Mouse (Mus musculus) neural tube, embryonic 13.5 days (tissue): ENCODE results near the gene Casc1. TPM values are rescaled to one million over a fixed set of nuclear protein-coding genes. Genes with fewer than 3 reads are reported as not detected.
A peak's percentile ranks its signal among the peaks of the same experiment; 100 is the strongest.

ENCODE experiments used
- ATAC-seq: fragments of 200-750 bp; cut with Nextera tagmentation; 2 replicates; pipeline ENCODE4 v1.8.0; 2017; ENCODE audit warnings: low read depth, mild to moderate bottlenecking, moderate TSS enrichment, moderate library complexity
- H3K27ac ChIP-seq: fragments of 300-500 bp; sonication (generic); replicated peaks from 2 replicates; pipeline ENCODE4 v1.5.1; 2015; ENCODE audit warnings: moderate library complexity, mild to moderate bottlenecking, inconsistent platforms
- H3K27me3 ChIP-seq: fragments of 300-500 bp; sonication (generic); 2 replicates; pipeline ENCODE4 v1.6.1; 2015; ENCODE audit warnings: mild to moderate bottlenecking, inconsistent platforms
- H3K36me3 ChIP-seq: fragments of 300-500 bp; sonication (generic); 2 replicates; pipeline ENCODE4 v1.6.1; 2015; ENCODE audit warnings: mild to moderate bottlenecking, inconsistent platforms
- H3K4me1 ChIP-seq: fragments of 300-500 bp; sonication (generic); replicated peaks from 2 replicates; pipeline ENCODE4 v1.6.1; 2015; ENCODE audit warnings: inconsistent platforms
- H3K4me2 ChIP-seq: fragments of 300-500 bp; sonication (generic); 2 replicates; pipeline ENCODE4 v1.6.1; 2015; ENCODE audit warnings: inconsistent platforms, mild to moderate bottlenecking, moderate library complexity
- H3K4me3 ChIP-seq: fragments of 300-500 bp; sonication (generic); 2 replicates; pipeline ENCODE4 v1.5.1; 2015; ENCODE audit warnings: mild to moderate bottlenecking, inconsistent platforms
- H3K9ac ChIP-seq: fragments of 300-500 bp; sonication (generic); 2 replicates; pipeline ENCODE4 v1.6.1; 2015; ENCODE audit warnings: moderate library complexity, mild to moderate bottlenecking, inconsistent platforms
- H3K9me3 ChIP-seq: fragments of 300-500 bp; sonication (generic); 2 replicates; pipeline ENCODE4 v1.6.1; 2016; ENCODE audit warnings: inconsistent platforms
- WGBS: fragments of 180-500 bp; shearing (Covaris S2); methylation state at CpG from one replicate; pipeline ENCODE4 v1.1.7; 2015; 5-methylcytosine and 5-hydroxymethylcytosine counted together
- polyA plus RNA-seq: library from polyadenylated mRNA; unstranded; fragments of >200 nt; fragmentation: Nextera tagmentation; extraction: Ambion mirVana; gene quantifications from 2 replicates; pipeline ENCODE4 v1.2.1, GENCODE M21; 2015

Gene Casc1
- polyA plus RNA-seq, 1 experiment from 2014 or later: 0.60 TPM

DNA sequence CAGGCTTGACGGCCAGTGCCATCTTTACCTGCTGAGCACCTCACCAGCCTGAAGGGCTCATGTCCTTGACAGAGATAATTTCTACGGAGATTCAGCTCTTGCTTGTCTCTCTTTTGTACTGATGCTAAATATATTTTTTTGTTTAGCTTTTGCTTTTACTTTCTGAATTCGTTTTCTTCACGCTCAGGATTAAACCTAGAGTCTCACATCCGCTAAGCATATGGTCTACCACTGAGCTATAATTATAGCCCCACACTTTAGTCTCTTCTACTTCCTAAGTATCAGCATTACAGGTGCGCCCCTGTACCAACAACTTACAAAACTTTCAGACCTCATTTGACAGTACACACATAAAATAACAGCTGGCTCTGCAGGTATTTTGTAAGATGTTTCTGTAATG, 24.6 kb upstream of the Casc1 start:
- H3K4me2 ChIP-seq: no peak overlapping the region
- WGBS: 89% methylated on average over 6 of the region's 6 CpGs
- no peak overlapping the region for H3K27ac ChIP-seq
- H3K27me3 ChIP-seq: no peaks in the 10 kb centered on the region
- no peaks in the 10 kb centered on the region for H3K9me3 ChIP-seq
- no peak overlapping the region for H3K4me3 ChIP-seq
- peaks cover 21% of the 10 kb centered on the region for H3K36me3 ChIP-seq
- H3K4me1 ChIP-seq: no peaks in the 10 kb centered on the region
- no peak overlapping the region for H3K9ac ChIP-seq
- no peak for ATAC-seq

DNA sequence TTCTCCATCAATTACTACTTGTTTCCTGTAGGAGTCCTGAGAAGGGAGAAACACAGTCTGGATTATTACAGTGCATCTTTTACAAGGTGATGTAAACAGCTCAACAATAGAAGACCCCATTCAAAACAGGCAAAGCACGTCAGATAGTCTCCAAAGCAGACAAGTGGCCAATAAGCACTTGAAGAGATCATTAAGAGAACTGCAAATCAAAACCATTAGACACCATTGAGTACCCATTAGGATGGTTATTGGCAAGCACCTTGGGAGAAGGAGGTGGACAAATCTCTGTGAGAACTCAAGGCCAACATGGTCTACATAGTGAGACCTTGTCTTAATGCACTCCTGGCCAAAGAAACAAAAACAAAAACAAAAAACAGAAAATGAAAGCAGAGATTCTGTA, 23.6 kb upstream of the Casc1 start:
- H3K27ac ChIP-seq: no peak overlapping the region
- no peaks in the 10 kb centered on the region for H3K27me3 ChIP-seq
- peaks cover 18% of the 10 kb centered on the region for H3K36me3 ChIP-seq
- H3K9ac ChIP-seq: no peak overlapping the region
- no peak overlapping the region for H3K4me3 ChIP-seq
- H3K9me3 ChIP-seq: no peaks in the 10 kb centered on the region
- no peak overlapping the region for H3K4me2 ChIP-seq
- ATAC-seq: no peak
- H3K4me1 ChIP-seq: no peaks in the 10 kb centered on the region
- WGBS: 53% methylated on average over 1 of the region's 1 CpGs

DNA sequence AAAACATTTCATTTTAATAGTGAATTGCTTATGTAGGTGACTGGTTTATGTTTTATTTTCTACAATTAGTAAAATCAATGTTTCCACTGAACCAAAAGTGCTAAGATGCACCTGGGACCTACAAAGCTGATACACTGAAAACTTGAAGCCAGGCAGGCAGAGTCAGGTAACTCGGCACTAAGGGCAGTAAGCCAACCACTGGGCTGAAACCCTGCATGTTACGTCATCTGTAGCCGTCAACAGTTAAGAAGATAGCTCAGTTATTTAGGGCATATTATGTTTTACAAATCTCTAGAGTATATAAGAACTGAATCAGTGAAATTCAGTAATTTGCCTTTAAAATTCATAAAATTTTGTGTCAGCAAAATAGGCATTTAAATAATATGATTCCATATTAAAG, 15.5 kb upstream of the Casc1 start:
- no peak overlapping the region for H3K4me2 ChIP-seq
- no peaks in the 10 kb centered on the region for H3K4me1 ChIP-seq
- no peak overlapping the region for H3K9ac ChIP-seq
- H3K9me3 ChIP-seq: no peaks in the 10 kb centered on the region
- no peak for ATAC-seq
- H3K4me3 ChIP-seq: no peak overlapping the region
- WGBS: 91% methylated on average over 3 of the region's 3 CpGs
- no peak overlapping the region for H3K27ac ChIP-seq
- H3K27me3 ChIP-seq: no peaks in the 10 kb centered on the region
- H3K36me3 ChIP-seq: peaks cover 14% of the 10 kb centered on the region

DNA sequence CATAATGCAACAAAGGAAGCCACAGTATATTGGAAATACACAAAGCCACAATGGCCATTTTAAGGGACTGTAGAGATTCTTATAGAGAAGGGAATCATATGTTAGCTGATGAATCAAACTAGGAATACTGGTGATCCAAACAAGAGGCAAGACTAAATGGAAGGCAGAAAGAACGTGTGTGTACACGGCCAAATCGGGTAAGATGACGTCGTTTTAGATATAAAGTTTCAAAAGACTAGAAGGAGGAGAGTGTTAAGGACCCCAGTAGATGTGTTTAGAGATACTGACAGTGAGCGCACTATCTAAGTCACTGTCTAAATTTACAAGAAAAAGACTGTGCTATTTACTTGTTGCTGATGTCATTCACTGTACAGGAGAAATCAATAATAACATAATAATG, 13.4 kb upstream of the Casc1 start:
- no peak overlapping the region for H3K4me2 ChIP-seq
- peaks cover 14% of the 10 kb centered on the region for H3K36me3 ChIP-seq
- H3K27ac ChIP-seq: no peak overlapping the region
- H3K4me1 ChIP-seq: no peaks in the 10 kb centered on the region
- no peaks in the 10 kb centered on the region for H3K27me3 ChIP-seq
- ATAC-seq: no peak
- H3K9me3 ChIP-seq: no peaks in the 10 kb centered on the region
- H3K4me3 ChIP-seq: no peak overlapping the region
- H3K9ac ChIP-seq: no peak overlapping the region
- 93% methylated on average over 6 of the region's 6 CpGs for WGBS

DNA sequence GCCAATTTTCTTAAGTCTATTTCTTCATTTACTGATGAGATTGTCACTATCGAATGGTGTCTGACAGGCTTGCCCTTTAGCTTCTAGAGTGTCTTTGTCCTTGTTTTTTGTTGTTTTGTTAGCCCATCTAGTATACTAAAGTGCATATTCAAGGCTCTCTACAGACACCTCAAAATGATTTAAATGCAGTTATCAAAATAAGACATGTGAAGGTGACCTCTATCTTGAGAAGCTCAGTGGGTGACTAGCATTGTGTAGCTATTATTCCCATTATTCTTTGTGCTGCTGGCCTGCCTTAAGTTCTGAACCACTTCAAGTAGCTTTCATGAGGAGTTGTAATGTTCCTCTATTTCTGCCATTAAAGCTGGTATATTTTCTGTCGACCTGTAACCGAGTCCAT, 5.0 kb upstream of the Casc1 start:
- 86% methylated on average over 3 of the region's 3 CpGs for WGBS
- no peaks in the 10 kb centered on the region for H3K27me3 ChIP-seq
- no peak overlapping the region for H3K4me2 ChIP-seq
- no peak overlapping the region for H3K4me3 ChIP-seq
- no peak overlapping the region for H3K27ac ChIP-seq
- no peak overlapping the region for H3K9ac ChIP-seq
- peaks cover 21% of the 10 kb centered on the region for H3K36me3 ChIP-seq
- ATAC-seq: no peak
- H3K4me1 ChIP-seq: peaks cover 12% of the 10 kb centered on the region
- H3K9me3 ChIP-seq: no peaks in the 10 kb centered on the region

DNA sequence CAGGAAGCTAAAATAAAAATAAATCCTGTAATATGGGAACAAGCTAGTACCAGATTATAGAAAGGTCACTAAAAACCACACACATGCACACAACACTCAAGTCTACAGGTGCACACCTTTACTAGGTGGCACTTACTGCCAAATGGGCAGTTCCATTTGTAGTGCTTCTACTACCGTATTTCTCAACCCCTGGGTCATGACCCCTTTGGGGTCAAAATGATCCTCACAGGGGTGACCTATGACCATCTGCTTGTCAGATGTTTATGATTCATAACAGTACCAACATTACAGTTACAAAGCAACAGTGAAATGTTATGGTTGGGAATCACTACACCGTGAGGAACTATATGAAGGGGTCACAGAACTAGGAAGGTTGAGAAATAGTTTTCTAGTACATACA, 3.1 kb upstream of the Casc1 start:
- H3K4me3 ChIP-seq: no peak overlapping the region
- H3K36me3 ChIP-seq: peaks cover 11% of the 10 kb centered on the region
- H3K27ac ChIP-seq: no peak overlapping the region
- 81% methylated on average over 2 of the region's 2 CpGs for WGBS
- H3K9ac ChIP-seq: no peak overlapping the region
- no peaks in the 10 kb centered on the region for H3K9me3 ChIP-seq
- H3K4me2 ChIP-seq: no peak overlapping the region
- no peaks in the 10 kb centered on the region for H3K27me3 ChIP-seq
- no peak for ATAC-seq
- H3K4me1 ChIP-seq: peaks cover 19% of the 10 kb centered on the region

DNA sequence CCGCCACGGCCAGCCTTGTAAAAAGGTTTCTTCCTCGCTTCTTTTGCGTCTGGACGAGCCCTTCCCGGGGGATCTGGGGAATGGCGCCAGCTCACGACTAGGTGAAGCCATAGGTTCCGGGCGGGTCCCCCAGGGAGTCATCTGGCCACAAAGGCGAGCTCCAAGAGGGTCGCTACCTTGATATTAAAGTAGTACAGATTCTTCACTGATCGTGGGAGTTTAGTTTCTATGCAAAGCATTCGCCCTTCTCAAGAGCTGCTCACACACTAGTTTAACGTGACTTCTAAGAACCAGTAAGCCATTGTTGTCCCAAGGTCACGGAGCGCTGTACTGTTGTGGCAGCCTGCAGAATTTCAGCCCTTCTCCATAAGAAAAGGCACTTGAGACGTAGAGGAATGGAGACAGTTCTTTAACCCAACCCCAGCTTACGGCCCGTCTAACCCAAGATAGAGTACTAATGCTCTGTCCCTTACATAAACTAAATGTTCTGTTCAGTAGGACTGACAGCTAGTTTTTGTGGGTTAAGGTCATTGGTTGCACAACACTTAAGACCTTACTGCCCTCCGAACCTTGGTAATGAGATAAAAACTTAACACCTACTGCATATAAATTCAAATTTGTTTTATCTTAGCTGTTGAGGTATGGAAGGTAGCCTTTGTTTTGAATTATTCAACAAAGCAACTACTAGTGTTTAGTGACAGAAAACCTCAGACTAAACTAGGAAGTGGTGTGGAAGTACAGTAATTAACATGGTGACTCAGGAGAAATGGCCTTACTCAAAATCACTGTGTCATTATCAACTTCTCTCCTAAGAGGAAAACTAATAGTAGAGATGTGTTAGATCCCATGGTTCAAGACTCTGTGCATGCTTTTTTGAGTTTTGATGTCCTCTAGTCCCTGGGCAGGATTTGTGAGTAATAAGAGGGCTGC, 836 bp upstream of the Casc1 start:
- H3K9ac ChIP-seq: peak overlapping the region; percentile 88
- peak overlapping the region; percentile 85 for H3K4me2 ChIP-seq
- H3K4me1 ChIP-seq: peaks cover 19% of the 10 kb centered on the region
- peak overlapping the region; percentile 73 for H3K4me3 ChIP-seq
- peak; percentile 24 for ATAC-seq
- H3K9me3 ChIP-seq: no peaks in the 10 kb centered on the region
- H3K27me3 ChIP-seq: no peaks in the 10 kb centered on the region
- 0 out of 2 replicates have a peak, but pooled peaks cover 3% of the 10 kb centered on the region for H3K36me3 ChIP-seq
- peak overlapping the region; percentile 95 for H3K27ac ChIP-seq
- WGBS: 3% methylated on average over 21 of the region's 21 CpGs

DNA sequence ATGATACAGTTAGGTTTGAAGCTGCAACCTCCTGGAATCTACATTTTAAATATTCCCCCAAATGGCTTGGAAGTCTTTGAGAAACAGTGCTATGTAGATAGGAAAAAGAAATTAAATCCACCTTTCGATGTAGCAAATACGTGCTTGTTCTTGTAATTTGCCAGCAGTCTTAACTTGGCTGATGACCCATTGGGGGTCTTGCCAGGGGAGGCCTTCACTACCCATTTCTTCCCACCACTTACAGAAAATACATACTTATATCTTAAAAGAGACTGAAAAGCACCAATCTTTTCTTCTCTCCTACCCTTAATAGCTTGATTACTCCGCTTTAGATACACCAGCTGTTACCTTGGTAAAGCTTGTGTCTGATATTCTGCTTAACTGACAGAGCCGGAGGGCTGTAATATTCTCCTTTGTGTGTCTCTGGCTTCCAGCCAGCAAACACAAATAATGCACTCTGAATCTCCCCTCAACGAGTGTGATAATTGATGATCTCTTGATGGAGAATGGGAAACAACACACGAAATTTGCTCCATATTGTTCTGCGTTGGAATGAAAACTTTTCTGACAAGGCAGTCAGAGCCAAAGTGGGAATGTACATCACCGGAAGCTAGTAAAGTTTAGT, 637 bp downstream of the Casc1 start:
- H3K9ac ChIP-seq: peak overlapping the region; percentile 39; the same call in 1 of the 2 replicates
- H3K4me1 ChIP-seq: peaks cover 19% of the 10 kb centered on the region
- 31% methylated on average over 8 of the region's 8 CpGs for WGBS

DNA sequence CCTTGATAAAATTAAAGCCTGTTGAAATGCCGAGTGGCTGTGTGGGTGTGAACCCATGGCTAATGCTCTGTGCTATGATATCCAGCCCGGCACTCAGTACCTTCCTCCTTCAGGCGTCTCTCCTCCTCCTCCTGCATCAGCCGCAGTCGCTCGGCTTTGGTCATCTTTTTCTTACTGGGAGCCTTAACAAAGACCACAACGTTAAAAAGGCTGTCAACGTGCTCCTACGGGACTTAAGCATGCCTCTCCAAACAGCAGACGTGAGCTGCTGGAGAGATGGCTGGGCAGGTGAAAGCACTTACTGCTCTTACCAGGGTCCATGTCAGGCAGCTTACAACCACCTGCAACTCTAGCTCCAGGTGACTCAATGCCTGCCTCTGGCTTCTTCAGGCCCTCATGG, 5.7 kb downstream of the Casc1 start:
- H3K27ac ChIP-seq: no peak overlapping the region
- no peaks in the 10 kb centered on the region for H3K27me3 ChIP-seq
- H3K4me2 ChIP-seq: no peak overlapping the region
- no peak for ATAC-seq
- no peaks in the 10 kb centered on the region for H3K36me3 ChIP-seq
- H3K9me3 ChIP-seq: no peaks in the 10 kb centered on the region
- 74% methylated on average over 10 of the region's 10 CpGs for WGBS
- H3K4me3 ChIP-seq: no peak overlapping the region
- H3K9ac ChIP-seq: no peak overlapping the region
- peaks cover 2% of the 10 kb centered on the region; the same call in 1 of the 2 replicates for H3K4me1 ChIP-seq

More for the DNA sequence above, 637 bp downstream of the Casc1 start:
- ATAC-seq: peak; percentile 3; the same call in 1 of the 2 replicates
- Histone ChIP-seq H3K4me3 (peak overlapping the region; percentile 73), H3K36me3 (no peaks in the 10 kb centered on the region), H3K27me3 (no peaks in the 10 kb centered on the region), H3K27ac (peak overlapping the region; percentile 35), H3K4me2 (peak overlapping the region; percentile 57), H3K9me3 (no peaks in the 10 kb centered on the region)

DNA sequence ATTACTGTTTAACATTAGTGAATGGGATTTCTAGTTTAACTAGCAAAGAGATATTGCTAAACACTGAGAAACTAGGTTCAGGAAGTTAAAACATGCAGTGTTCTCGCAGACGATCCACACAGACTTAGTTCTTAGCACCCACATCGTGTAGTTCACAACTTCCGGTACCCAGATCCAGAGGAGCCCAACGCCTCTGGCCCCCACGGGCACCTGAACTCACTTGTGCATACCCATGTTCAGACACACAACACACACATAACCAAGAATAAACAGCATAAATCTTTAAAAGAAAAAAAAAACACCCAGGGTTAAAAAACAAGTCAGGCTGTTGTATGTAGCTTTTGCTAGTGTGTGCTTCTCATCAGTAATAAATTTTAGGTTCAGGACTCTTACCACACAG, 6.4 kb downstream of the Casc1 start:
- H3K4me2 ChIP-seq: no peak overlapping the region
- no peak overlapping the region for H3K9ac ChIP-seq
- no peak for ATAC-seq
- H3K4me3 ChIP-seq: no peak overlapping the region
- H3K27ac ChIP-seq: no peak overlapping the region
- H3K36me3 ChIP-seq: no peaks in the 10 kb centered on the region
- H3K9me3 ChIP-seq: no peaks in the 10 kb centered on the region
- no peaks in the 10 kb centered on the region for H3K27me3 ChIP-seq
- 91% methylated on average over 6 of the region's 6 CpGs for WGBS
- no peaks in the 10 kb centered on the region for H3K4me1 ChIP-seq

DNA sequence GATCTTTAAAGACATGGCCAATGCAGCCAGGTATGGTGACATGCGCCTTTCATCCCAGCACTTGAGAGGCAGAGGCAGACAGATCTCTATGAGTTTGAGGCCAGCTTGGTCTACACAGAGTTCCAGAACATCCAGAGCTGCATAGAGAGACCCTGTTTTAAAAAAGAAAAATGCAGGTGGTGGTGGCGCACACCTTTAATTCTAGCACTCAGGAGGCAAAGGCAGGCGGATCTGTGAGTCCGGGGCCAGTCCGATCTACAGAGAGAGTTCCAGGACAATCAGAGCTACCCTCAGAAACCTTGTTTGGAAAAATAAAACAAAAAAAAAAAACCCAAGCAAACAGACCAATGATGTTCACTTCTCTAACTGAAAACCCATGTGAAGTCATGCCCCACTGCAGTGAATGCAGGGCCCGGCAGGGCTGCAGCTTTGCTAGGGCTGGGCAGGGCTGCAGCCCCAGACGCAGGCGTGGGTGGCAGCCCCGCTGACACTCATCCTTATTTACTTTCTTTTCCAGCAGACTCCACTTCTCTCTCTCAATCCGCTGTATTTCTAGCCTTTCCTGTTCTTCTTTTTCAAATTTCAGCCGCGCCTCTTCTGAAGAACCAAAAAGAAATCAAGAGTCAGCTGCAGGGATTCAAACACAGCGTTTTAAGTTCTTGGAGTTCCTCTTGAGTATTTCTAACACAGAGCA, 8.2 kb downstream of the Casc1 start:
- WGBS: 85% methylated on average over 13 of the region's 13 CpGs

More for the DNA sequence above, 8.2 kb downstream of the Casc1 start:
- Histone ChIP-seq H3K4me3 (no peak overlapping the region), H3K27me3 (no peaks in the 10 kb centered on the region), H3K27ac (no peak overlapping the region), H3K4me2 (no peak overlapping the region), H3K9me3 (no peaks in the 10 kb centered on the region), H3K9ac (no peak overlapping the region), H3K36me3 (no peaks in the 10 kb centered on the region), H3K4me1 (no peaks in the 10 kb centered on the region)
- no peak for ATAC-seq
